Mouse (Mus musculus): ENCODE measurements around the gene Ampd2. TPM values are rescaled to one million over a fixed set of nuclear protein-coding genes. Genes with fewer than 3 reads are reported as not detected.

Gene Ampd2
- total RNA-seq, 2 experiments from 2014 or later: 4.6 to 5.8 TPM

GRCm38 (mm10) chr3:108094976-108095760 lies 8.7 kb upstream of the Ampd2 start:
- DNase-seq: no peak

DNA sequence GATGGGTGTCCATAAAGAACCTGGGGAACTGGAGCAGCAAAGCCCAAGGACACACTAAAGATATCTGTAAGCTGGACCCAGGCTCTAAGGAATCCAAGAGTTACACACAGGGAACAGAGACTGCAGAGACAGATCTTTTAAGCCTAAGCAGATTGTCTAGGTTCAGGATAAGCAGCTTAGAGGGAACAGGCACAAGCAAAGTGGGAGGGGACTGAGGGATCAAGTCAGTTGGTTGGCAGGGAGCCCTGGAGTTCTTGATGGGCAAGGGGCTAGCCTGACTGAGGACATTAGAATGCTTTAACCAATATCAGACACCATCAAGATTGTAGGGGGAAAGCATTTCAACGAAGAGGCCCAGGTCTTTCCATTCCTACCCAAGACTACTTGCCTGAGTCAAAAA lies 7.7 kb upstream of the Ampd2 start:
- DNase-seq: no peak

- DNase-seq: no peak
Observed at GRCm38 (mm10) chr3:108093306-108093705, 6.9 kb upstream of the Ampd2 start.

- no peak for DNase-seq
Observed at GRCm38 (mm10) chr3:108092536-108093115, 6.2 kb upstream of the Ampd2 start, which contains the start of gene Gnat2. Gnat2 (plus strand) TSS chr3:108092789.

DNA sequence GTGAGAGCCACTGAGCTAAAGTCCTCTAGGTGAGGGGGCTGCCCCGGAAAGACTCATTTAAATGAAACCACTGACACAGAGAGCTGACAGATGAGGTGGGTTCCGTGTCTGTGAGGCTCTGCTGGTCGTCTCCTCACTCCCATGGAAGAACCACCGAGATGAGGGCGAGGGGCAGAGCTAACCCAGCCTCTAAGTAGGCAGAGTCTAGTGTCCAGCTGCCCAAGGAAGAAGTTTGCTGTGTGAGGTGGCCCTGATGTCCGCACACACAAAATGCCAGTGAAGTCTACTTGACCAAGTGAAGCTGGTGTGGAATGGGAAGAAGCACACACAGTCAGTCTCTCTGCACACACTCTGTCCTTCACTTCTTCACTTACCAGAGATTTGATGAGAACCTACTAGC lies 5.6 kb upstream of the Ampd2 start:
- DNase-seq: no peak

GRCm38 (mm10) chr3:108090561-108090960 lies 4.1 kb upstream of the Ampd2 start:
- no peak for DNase-seq

- DNase-seq: no peak
Observed at GRCm38 (mm10) chr3:108089916-108090315, 3.5 kb upstream of the Ampd2 start.

- no peak for DNase-seq
Observed at GRCm38 (mm10) chr3:108088842-108089380, 2.5 kb upstream of the Ampd2 start.

DNA sequence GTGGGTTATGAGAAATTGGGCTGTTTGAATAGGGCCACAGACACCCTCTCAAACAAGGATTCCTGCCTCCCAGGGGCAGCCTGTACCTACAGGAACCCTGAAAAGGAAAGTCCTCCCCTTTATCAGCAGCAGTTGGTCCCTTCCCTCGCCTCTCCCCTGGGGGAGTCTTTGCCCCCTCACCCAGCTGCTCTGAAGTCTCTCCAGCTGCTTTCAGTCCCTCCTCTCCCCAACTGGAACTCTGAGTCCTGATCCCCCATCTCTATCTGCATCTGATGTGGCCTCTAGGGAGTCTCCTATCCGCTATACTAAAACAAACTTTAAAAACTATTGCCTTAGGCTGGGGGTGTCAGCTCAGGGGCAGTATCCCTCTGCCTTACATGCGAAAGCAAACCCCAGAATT lies 878 bp upstream of the Ampd2 start:
- no peak for DNase-seq

GRCm38 (mm10) chr3:108085721-108086469 lies 556 bp downstream of the Ampd2 start:
- DNase-seq: peak; percentile 92 to 95

DNA sequence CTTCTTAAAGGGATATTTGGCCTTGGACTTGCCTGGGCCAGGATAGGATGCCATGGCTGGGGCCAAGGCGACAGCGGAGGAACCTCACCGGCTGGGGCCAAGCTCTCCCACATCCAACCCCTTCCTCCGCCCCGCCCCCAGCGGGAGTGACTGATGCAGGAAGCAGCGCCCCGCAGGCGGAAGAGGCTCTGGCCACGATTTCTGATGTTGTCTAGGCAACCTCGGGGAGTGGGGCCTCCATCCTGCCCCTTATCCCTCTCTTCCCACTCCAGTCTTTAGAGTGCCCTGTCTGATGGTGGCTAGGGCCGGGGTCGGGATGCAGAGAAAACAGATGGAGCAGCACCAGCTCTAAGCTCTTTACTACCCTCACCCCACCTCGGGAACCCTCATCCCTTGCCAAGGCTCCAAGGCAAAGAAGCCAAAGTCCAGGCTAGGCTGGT lies 1.1 kb downstream of the Ampd2 start:
- peak; percentile 96 to 97 for DNase-seq

- no peak for DNase-seq
Observed at GRCm38 (mm10) chr3:108084767-108085270, 1.6 kb downstream of the Ampd2 start.

DNA sequence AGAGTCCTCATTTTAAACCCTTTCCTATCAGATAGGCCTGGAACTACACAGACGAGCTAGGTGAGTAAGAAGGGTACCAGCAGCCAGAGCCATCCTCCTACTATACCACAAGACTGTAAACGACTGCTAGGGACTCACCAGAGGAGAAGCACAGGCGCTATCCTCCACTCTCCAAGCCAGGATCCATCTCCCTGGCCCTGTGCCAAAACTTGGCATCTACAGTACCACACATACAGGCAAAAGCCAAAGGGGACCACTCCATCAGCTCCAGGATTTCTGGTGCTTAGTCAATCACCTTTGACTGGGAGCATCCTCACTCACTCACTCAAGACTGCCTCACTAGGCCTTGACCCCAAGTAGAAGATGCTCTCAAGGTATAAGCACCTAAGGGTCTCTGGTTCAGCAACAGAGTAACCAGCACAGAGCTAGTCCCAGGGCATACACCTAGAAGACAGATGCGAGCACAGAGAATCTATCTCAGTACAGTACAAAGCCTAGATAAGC lies 2.5 kb downstream of the Ampd2 start:
- DNase-seq: no peak

GRCm38 (mm10) chr3:108083161-108083560 lies 3.3 kb downstream of the Ampd2 start:
- no peak for DNase-seq

DNA sequence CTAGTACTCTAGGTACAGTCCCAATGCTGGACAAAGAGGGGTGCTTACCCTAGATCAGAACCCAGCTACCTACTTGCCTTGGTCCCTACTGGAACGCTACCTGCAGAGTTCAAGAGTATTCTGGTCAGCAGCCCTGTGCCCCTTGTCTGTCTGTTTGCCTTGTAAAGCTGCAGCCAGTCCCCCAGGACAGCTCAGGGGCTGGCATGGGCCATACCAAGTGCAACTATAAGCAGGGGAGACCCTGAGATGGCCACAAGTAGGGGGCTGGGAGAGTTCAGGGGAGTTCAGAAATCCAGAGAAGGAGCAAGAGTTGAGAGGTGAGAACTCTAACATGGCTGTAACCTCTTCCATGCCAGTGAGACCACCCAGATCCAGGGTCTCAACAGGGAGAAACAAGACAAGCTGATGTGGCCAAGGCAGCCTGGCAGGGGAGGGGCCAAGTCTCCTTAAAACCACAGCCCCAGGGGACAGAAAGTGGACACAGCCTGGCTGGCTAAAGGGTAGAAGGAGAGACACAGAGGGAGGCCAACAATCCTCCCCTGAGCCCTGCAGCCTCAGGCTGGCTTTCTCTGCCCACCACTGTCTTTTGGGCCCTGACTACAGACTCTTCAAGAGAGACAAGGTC lies 4.1 kb downstream of the Ampd2 start:
- no peak for DNase-seq

DNA sequence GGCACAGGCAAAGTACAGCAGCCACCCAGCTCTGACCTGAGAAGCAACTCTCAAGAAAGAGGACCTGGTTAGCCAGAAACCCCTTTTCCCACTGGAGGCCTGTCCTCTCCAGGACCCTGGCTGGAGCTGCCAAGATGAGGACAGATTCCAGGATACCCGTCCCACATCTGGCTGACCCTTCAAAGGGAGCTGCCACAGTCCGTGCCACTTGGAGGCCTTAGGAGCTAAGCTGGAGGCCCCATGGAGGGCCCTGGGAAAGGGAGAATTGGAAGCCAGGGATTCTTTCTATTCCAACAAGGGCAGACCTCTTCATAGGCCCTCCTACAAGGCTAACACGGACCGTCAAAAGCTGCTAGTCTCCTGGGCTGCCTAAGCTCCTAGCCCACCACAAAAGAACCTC lies 4.8 kb downstream of the Ampd2 start:
- DNase-seq: no peak

GRCm38 (mm10) chr3:108076836-108077235 lies 9.6 kb downstream of the Ampd2 start:
- no peak for DNase-seq

DNA sequence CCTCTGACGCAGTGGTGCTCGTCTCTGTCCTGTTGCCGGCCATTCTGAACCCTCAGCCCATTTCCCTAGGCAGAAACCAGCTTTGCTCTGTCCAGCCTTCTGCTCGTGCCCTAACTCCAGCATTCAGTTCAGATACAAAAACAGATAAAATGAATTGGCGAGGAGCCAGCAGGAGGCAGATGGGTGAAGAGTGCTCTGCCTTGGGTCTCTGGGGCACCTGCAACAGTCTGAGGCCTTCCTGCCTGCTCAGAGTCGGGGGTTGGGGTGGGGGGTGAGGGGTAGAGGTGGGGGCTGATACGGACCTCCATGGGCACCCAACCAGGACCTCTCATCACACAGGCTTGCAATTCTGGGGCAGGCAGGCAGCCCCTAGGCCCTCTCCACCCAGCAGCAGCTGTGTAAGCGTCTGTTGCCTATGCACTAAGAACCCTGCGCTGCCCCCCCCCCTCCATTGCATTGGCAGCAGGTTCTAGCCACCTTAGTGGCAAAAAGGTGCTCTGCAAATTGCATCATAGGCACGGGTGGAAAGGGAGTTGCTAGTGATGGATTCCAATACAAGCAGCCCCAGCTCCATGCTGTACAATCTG lies 13.4 kb downstream of the Ampd2 start:
- no peak for DNase-seq

DNA sequence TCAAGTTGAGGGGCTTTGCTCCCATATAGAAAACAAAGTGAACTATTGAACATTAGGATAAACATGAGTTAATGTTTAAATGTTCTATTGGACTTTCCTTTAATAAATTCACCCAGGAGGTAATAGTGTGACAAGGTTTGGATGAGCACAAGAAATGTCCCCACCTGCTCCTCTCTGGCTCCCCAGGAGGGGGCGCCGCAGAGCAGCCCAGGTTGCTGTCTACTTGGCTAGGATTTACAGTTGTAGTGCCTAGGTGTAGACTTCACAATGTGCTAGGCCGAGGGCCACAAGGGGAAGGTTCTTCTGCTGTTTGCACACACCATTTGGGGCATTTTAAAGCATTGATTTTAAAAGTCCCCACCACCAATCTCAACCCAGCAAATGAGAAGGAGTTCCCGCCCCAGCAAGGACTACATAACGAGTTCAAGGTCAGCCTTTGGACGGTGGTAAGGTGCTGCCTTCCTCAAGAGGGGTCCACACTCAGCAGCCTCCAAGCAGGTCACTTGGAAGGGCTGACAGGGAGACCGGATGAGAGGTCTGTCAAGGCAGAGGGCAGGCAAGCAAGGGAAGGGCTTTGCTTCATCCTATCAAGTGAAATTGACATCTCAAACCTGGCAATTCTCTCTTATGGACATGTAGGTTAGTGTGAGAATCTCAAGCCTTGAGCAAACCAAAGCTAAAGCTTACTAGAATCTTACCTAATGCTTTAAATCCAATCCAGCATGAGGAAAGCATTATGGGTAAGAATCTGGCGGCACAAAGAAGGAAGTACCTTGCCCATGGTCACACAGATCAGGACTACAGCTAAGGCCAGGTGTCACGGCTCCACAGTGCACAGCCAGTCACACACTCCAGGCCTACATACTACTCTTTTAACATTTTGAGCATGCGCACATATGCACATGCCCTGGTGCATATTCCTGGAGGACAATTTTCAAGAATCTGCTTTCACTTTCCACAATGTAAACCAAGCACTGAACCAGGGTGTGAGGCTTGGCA lies 15.9 kb downstream of the Ampd2 start:
- DNase-seq: peak; percentile 60 to 84

DNA sequence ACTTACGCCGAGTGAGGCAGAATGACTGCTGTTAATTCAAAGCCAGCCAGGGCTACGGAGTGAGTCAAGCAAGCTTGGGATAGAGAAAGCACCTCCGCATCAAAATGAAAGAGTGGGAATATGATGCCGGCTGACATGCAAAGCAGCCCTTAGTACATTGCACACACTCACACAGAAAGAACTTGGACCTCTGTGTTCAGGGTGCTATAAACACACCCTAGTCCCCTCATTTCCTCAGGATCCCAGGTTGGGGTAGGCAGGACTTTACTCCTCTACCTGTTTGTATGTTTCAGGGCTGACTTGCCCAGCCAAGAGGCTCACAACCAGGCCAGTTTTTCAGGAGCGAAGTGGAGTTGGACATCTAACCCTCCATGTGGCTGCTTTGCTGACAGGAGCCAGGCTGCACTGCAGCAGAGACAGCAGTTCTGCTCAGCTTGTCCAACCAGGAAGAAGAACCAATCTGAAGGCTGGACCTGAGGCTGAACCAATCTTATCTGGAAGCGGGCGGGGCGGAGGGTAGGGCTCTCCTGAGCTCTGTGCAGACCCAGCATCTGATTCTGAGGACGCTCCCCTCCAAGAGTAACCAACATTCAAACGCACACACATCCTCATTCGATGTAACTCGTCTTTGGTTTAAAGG lies 17.1 kb downstream of the Ampd2 start:
- DNase-seq: peak; percentile 60 to 63
